Mouse (Mus musculus): ENCODE results near the gene Pou3f1. TPM values are rescaled to one million over a fixed set of nuclear protein-coding genes. Genes with fewer than 3 reads are reported as not detected.

The Pou3f1 gene
- polyA plus RNA-seq, 1 experiment from 2014 or later, result 12.3 TPM

DNA sequence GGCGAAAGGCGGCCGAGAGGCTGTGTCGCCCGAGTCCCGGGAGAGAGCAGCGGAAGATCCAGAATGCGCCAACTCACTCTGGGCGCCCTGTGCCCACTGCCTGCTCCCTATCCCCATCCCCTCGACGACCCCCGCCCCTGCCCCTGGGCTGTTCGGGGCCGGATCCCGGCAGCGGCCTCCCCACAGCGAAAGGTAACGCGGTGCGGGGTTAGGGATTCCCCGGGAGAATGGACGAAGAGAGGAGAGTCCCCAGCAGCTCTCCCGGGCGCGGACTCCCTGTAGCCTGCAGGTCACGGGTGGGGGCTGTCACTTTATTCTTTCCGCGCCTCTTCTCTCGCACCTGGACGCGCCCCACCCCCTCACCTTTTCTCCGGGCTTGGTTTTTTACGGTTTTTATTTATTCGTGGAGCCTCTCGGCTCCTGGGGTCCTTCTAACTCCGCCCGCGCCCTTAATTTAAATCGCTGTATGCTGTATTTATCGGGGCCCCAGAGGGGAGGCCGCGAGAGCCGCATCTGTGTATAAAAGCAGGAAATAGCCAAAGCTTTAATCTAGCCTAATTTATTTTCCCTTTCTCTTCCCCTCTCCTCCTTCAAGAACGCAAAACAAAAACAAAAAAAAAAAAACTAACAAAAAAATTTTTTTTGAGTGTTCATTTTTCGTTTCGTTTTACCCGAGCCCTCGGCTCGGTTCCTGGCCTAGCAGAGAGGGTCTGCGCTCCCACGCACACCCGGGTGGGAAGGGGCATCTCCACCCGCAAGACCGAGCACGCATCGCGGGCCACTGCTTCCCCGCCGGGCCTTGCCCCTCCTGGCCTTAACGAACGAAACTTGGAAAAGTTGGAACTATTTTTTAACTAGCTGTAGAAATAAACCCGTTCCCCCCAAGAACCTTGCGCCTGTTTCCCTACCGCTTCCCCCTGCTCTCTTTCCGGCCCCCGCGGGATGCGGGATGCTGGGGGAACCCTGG, 2.9 kb downstream of the Pou3f1 start:
- no peak for ATAC-seq
- H3K9me3 ChIP-seq (replicated peaks; ENCODE audit: control insufficient read depth, low read length, poor library complexity, severe bottlenecking), result no peaks in the 10 kb centered on the region
- no peak overlapping the region for H3K27ac ChIP-seq (ENCODE audit: low read length)
- H3K9ac ChIP-seq (ENCODE audit: low read depth, low read length), result peak overlapping the region; percentile 49
- peak overlapping the region; percentile 49 for H3K4me3 ChIP-seq (ENCODE audit: low read depth, low read length)
- peaks cover 23% of the 10 kb centered on the region for H3K4me1 ChIP-seq (ENCODE audit: control insufficient read depth, insufficient read depth, low read length)
- H3K27me3 ChIP-seq (ENCODE audit: control insufficient read depth, insufficient read depth, low read depth, low read length), result peaks cover 30% of the 10 kb centered on the region
- peak overlapping the region; percentile 89 for H3K4me2 ChIP-seq (ENCODE audit: low read length)
- under 1% methylated on average over 67 of the region's 68 CpGs for WGBS
- no peaks in the 10 kb centered on the region for H3K36me3 ChIP-seq (ENCODE audit: control insufficient read depth, insufficient read depth, low read length)

DNA sequence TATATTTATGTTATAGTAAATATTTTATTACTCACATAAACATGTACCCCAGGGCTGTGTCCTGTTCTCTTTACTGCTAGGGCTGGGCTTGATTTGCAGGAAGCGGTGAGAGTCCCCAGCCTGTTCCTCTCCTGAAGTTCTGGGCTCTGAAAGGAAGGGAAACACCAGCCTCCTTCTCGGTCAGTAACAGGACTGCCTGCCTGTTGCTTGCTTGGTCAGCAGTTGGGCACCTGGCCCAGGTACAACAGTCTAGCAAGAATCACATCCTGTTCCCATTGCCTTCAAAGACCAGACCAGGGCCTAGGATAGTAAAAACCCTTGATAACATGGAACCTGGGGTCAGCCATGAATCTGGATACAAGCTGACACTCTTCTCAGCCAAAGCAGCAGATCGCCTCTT, 4.0 kb downstream of the Pou3f1 start:
- Histone ChIP-seq H3K27ac (ENCODE audit: low read length) (no peak overlapping the region), H3K4me2 (ENCODE audit: low read length) (peak overlapping the region; percentile 50), H3K9ac (ENCODE audit: low read depth, low read length) (no peak overlapping the region), H3K4me3 (ENCODE audit: low read depth, low read length) (peak overlapping the region; percentile 27), H3K9me3 (replicated peaks; ENCODE audit: control insufficient read depth, low read length, poor library complexity, severe bottlenecking) (no peaks in the 10 kb centered on the region), H3K4me1 (ENCODE audit: control insufficient read depth, insufficient read depth, low read length) (peaks cover 23% of the 10 kb centered on the region), H3K36me3 (ENCODE audit: control insufficient read depth, insufficient read depth, low read length) (no peaks in the 10 kb centered on the region), H3K27me3 (ENCODE audit: control insufficient read depth, insufficient read depth, low read depth, low read length) (peaks cover 20% of the 10 kb centered on the region)
- ATAC-seq, result no peak
- 38% methylated on average over 3 of the region's 3 CpGs for WGBS

DNA sequence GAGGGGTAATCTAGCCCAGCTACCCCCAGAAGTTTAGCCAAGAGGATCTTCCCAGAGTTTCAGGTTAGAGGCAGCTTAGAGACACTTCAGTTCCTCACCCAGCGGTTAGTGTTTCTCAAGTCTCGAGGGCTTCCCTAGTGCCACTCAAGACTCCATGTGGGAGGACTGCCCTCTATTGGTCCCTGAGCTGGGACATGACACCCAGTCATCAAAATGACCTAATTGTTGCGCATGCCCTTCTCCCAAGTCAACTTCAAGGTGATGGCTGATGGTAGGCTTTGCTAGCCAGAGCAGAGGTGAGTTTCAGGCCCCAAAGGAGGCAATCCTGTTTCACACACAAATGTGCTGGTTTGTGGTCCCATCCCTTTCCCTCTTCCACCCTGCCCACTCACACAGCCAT, 6.4 kb downstream of the Pou3f1 start:
- ATAC-seq, result no peak

DNA sequence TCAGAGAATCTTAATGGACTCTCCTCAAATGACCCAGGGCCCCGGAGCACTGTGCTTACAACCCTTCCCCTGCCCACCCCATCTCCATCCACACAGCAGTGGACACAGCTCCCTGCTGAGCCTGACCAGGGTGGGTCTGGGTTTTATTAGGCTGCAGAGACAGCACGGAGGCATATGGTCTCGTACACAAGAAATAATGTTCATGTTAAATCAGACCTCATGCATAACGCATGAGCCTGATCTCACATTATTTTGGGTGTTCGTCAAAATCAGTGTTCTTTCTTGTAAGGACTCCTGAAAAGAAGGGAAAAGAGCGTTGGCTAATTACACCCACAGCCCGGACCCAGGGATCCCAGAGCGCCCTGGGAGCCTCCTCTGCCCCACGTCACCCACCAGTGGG, 7.6 kb downstream of the Pou3f1 start:
- H3K4me2 ChIP-seq (ENCODE audit: low read length), result peak overlapping the region; percentile 31; the same call in 1 of the 2 replicates
- WGBS, result 45% methylated on average over 9 of the region's 9 CpGs

More for the DNA sequence above, 6.4 kb downstream of the Pou3f1 start:
- no peak overlapping the region for H3K9ac ChIP-seq (ENCODE audit: low read depth, low read length)
- H3K4me1 ChIP-seq (ENCODE audit: control insufficient read depth, insufficient read depth, low read length), result peaks cover 25% of the 10 kb centered on the region
- WGBS, result 62% methylated on average over 3 of the region's 3 CpGs
- H3K9me3 ChIP-seq (replicated peaks; ENCODE audit: control insufficient read depth, low read length, poor library complexity, severe bottlenecking), result no peaks in the 10 kb centered on the region
- no peak overlapping the region for H3K4me3 ChIP-seq (ENCODE audit: low read depth, low read length)
- H3K27me3 ChIP-seq (ENCODE audit: control insufficient read depth, insufficient read depth, low read depth, low read length), result peaks cover 20% of the 10 kb centered on the region
- H3K36me3 ChIP-seq (ENCODE audit: control insufficient read depth, insufficient read depth, low read length), result no peaks in the 10 kb centered on the region
- no peak overlapping the region for H3K4me2 ChIP-seq (ENCODE audit: low read length)
- H3K27ac ChIP-seq (ENCODE audit: low read length), result no peak overlapping the region

DNA sequence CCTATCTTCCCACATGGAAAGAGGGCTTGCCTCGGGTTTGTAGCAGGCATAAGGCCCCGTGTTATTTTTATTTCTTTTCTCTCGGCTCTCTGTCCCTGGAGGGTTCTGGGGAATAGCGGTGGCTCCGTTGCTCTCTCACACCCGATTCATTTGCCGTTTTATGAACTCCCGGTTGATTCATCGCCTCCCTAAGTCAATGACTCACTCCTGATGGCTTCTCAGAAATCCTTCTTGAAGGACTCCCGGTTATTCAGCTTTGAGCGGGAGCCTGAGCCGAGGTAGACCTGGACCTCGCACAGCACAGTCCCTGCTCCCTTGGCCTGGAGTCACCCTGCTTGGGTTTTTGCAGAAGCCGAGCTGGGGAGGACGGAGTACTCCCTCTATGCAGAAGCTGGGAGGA, 8.0 kb downstream of the Pou3f1 start:
- peaks cover 16% of the 10 kb centered on the region for H3K4me1 ChIP-seq (ENCODE audit: control insufficient read depth, insufficient read depth, low read length)
- H3K27ac ChIP-seq (ENCODE audit: low read length), result no peak overlapping the region
- no peak for ATAC-seq
- H3K4me3 ChIP-seq (ENCODE audit: low read depth, low read length), result no peak overlapping the region
- H3K36me3 ChIP-seq (ENCODE audit: control insufficient read depth, insufficient read depth, low read length), result no peaks in the 10 kb centered on the region
- WGBS, result 55% methylated on average over 15 of the region's 15 CpGs
- peak overlapping the region; percentile 31; the same call in 1 of the 2 replicates for H3K4me2 ChIP-seq (ENCODE audit: low read length)
- no peak overlapping the region for H3K9ac ChIP-seq (ENCODE audit: low read depth, low read length)
- peaks cover 15% of the 10 kb centered on the region for H3K27me3 ChIP-seq (ENCODE audit: control insufficient read depth, insufficient read depth, low read depth, low read length)
- H3K9me3 ChIP-seq (replicated peaks; ENCODE audit: control insufficient read depth, low read length, poor library complexity, severe bottlenecking), result no peaks in the 10 kb centered on the region

More for the DNA sequence above, 7.6 kb downstream of the Pou3f1 start:
- H3K27ac ChIP-seq (ENCODE audit: low read length), result no peak overlapping the region
- no peak overlapping the region for H3K4me3 ChIP-seq (ENCODE audit: low read depth, low read length)
- H3K4me1 ChIP-seq (ENCODE audit: control insufficient read depth, insufficient read depth, low read length), result peaks cover 20% of the 10 kb centered on the region
- H3K9ac ChIP-seq (ENCODE audit: low read depth, low read length), result no peak overlapping the region
- H3K36me3 ChIP-seq (ENCODE audit: control insufficient read depth, insufficient read depth, low read length), result no peaks in the 10 kb centered on the region
- ATAC-seq, result no peak
- H3K9me3 ChIP-seq (replicated peaks; ENCODE audit: control insufficient read depth, low read length, poor library complexity, severe bottlenecking), result no peaks in the 10 kb centered on the region
- H3K27me3 ChIP-seq (ENCODE audit: control insufficient read depth, insufficient read depth, low read depth, low read length), result peaks cover 15% of the 10 kb centered on the region

DNA sequence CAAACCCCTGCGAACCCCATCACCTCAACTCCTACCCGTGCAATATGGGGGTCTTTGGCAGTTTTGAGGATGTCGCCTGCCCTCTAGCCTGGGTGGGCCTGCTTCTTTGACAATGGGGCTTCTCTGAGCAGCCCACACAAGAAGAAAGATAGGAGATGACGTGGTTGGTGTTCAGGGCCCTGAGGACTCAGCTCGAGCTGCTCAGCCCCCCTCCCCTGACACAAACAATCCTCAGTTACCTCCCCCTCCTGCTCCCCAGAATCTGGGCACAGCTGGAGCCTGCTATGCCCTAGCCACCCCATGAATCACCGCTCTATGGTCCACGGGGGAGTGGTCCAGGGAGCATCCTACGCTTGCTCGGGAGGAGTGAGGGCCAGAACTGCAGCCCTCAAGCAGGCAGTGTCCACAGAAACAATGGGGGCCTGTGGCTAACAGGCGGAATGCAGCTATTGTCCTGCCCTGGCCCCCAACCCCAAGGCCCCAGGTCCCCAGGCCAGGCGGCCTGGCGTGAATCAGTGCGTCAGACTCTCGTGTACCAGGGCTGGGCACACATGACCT, 10.9 kb downstream of the Pou3f1 start:
- H3K36me3 ChIP-seq (ENCODE audit: control insufficient read depth, insufficient read depth, low read length), result no peaks in the 10 kb centered on the region
- H3K9ac ChIP-seq (ENCODE audit: low read depth, low read length), result 0 out of 2 replicates have a peak overlapping the region, but pooled peaks have one; percentile 28
- no peak overlapping the region for H3K4me3 ChIP-seq (ENCODE audit: low read depth, low read length)
- H3K4me2 ChIP-seq (ENCODE audit: low read length), result no peak overlapping the region
- no peak; the same call in 1 of the 2 replicates for ATAC-seq
- 19% methylated on average over 14 of the region's 14 CpGs for WGBS
- peaks cover 4% of the 10 kb centered on the region; the same call in 1 of the 2 replicates for H3K27me3 ChIP-seq (ENCODE audit: control insufficient read depth, insufficient read depth, low read depth, low read length)
- H3K9me3 ChIP-seq (replicated peaks; ENCODE audit: control insufficient read depth, low read length, poor library complexity, severe bottlenecking), result no peaks in the 10 kb centered on the region
- H3K4me1 ChIP-seq (ENCODE audit: control insufficient read depth, insufficient read depth, low read length), result peaks cover 27% of the 10 kb centered on the region
- no peak overlapping the region for H3K27ac ChIP-seq (ENCODE audit: low read length)

DNA sequence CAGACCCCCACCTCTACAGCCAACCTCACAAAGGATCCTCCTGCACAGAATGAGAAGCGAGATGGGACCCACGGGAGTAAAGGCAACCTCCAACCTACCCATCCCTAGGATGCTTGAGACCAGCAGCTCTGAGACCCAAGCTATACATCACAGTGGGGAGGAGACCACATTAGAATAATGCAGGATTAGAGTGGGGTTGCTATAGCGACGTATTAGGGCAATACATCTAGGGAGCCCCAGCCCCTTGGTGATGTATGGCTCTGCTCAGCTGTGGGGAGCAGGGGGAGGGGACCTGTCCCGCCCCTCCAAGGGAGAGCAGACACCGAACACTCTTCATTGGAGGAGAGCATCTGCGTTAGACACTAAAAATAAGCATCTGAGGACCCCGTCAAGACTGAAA, 11.5 kb downstream of the Pou3f1 start:
- H3K27me3 ChIP-seq (ENCODE audit: control insufficient read depth, insufficient read depth, low read depth, low read length), result peaks cover 1% of the 10 kb centered on the region; the same call in 1 of the 2 replicates
- no peaks in the 10 kb centered on the region for H3K9me3 ChIP-seq (replicated peaks; ENCODE audit: control insufficient read depth, low read length, poor library complexity, severe bottlenecking)
- peaks cover 32% of the 10 kb centered on the region for H3K4me1 ChIP-seq (ENCODE audit: control insufficient read depth, insufficient read depth, low read length)
- peak; percentile 25; the same call in 1 of the 2 replicates for ATAC-seq
- no peak overlapping the region for H3K4me3 ChIP-seq (ENCODE audit: low read depth, low read length)
- WGBS, result 3% methylated on average over 8 of the region's 8 CpGs
- no peak overlapping the region for H3K4me2 ChIP-seq (ENCODE audit: low read length)
- H3K9ac ChIP-seq (ENCODE audit: low read depth, low read length), result 0 out of 2 replicates have a peak overlapping the region, but pooled peaks have one; percentile 28
- no peak overlapping the region for H3K27ac ChIP-seq (ENCODE audit: low read length)
- H3K36me3 ChIP-seq (ENCODE audit: control insufficient read depth, insufficient read depth, low read length), result no peaks in the 10 kb centered on the region

DNA sequence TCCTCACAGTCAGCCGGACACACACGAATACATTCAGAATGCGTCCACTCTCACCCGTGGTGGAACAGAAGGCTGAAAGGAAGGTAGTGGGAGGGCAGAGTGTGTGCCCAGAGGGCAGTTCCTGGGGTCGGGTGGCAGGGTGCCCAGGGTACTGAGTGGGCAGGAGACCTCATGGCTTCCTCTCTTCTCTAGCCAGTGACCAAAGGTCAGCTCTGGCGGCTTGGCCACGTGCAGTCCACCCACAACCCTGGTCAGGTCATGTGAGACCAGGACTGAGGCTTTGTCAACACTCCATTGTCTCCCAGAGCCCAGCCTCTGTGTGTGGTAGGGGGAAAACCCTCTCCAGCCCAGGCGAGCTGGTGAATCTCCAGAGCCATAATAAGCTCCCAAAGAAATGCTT, 13.6 kb downstream of the Pou3f1 start:
- no peaks in the 10 kb centered on the region for H3K9me3 ChIP-seq (replicated peaks; ENCODE audit: control insufficient read depth, low read length, poor library complexity, severe bottlenecking)
- no peak overlapping the region for H3K4me3 ChIP-seq (ENCODE audit: low read depth, low read length)
- H3K4me1 ChIP-seq (ENCODE audit: control insufficient read depth, insufficient read depth, low read length), result peaks cover 34% of the 10 kb centered on the region
- no peaks in the 10 kb centered on the region for H3K36me3 ChIP-seq (ENCODE audit: control insufficient read depth, insufficient read depth, low read length)
- H3K27ac ChIP-seq (ENCODE audit: low read length), result no peak overlapping the region
- no peak for ATAC-seq
- 63% methylated on average over 8 of the region's 8 CpGs for WGBS
- no peak overlapping the region for H3K4me2 ChIP-seq (ENCODE audit: low read length)
- no peaks in the 10 kb centered on the region for H3K27me3 ChIP-seq (ENCODE audit: control insufficient read depth, insufficient read depth, low read depth, low read length)
- H3K9ac ChIP-seq (ENCODE audit: low read depth, low read length), result no peak overlapping the region

DNA sequence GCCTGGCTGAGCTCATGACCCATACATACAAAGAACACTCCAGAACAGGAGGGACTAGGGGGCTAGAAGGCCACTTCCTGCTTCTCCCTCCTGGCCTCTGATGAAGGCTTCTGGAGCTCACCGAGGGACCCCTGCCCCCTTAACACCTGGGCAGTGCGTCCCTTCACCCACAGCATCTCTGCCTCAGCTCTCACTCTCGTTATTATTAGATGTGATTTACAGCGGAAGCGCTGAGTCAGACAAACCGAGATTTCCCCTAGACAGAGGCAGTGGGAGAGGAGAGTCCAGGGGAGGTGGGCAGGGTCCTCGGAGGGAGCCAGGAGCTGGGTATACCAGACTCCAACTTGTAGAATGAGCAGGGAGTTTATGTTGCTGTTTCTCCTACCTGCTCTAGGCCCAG, 15.0 kb downstream of the Pou3f1 start:
- Histone ChIP-seq H3K27ac (ENCODE audit: low read length) (peak overlapping the region; percentile 69), H3K4me3 (ENCODE audit: low read depth, low read length) (no peak overlapping the region), H3K4me1 (ENCODE audit: control insufficient read depth, insufficient read depth, low read length) (peaks cover 34% of the 10 kb centered on the region), H3K9me3 (replicated peaks; ENCODE audit: control insufficient read depth, low read length, poor library complexity, severe bottlenecking) (no peaks in the 10 kb centered on the region), H3K4me2 (ENCODE audit: low read length) (peak overlapping the region; percentile 59), H3K9ac (ENCODE audit: low read depth, low read length) (no peak overlapping the region), H3K36me3 (ENCODE audit: control insufficient read depth, insufficient read depth, low read length) (no peaks in the 10 kb centered on the region), H3K27me3 (ENCODE audit: control insufficient read depth, insufficient read depth, low read depth, low read length) (no peaks in the 10 kb centered on the region)
- no peak for ATAC-seq
- 37% methylated on average over 7 of the region's 7 CpGs for WGBS

All from midbrain, embryonic 16.5 days (tissue).